Mouse (Mus musculus): ENCODE results near the gene Olfr24. TPM values are rescaled to one million over a fixed set of nuclear protein-coding genes. Genes with fewer than 3 reads are reported as not detected.
"Not testable (repeated sequence)": the region's sequence is repeated elsewhere in the genome, so short reads cannot be mapped to it uniquely, and the experiment has no call there.

The Olfr24 gene
- total RNA-seq (2015) = not detected in 2 replicates
- not detected in 2 replicates for total RNA-seq (2017)

DNA sequence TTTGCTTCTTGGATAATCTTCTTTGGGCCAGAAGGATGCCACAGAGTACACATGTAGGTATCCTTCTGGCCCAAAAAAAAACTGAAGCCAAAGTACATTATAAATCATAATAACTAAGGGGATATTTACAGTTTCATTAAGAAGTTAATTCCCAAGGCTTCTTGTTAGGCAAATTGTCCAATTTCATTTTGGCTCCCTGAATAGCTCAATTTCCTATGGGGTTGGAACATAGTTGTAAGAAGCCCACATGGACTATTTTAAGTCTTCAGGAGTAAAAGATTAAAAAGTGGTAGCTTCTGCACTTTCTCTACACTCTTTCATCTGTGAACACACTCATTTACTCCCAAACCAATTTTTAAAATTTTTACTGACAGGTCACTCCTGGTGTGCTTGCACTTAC lies at the start of gene Olfr24:
TSS of gene Olfr24 (minus strand) at position 101 of the 400 bp plus-strand sequence.
- no peak for ATAC-seq (ENCODE audit: poor library complexity, severe bottlenecking)

DNA sequence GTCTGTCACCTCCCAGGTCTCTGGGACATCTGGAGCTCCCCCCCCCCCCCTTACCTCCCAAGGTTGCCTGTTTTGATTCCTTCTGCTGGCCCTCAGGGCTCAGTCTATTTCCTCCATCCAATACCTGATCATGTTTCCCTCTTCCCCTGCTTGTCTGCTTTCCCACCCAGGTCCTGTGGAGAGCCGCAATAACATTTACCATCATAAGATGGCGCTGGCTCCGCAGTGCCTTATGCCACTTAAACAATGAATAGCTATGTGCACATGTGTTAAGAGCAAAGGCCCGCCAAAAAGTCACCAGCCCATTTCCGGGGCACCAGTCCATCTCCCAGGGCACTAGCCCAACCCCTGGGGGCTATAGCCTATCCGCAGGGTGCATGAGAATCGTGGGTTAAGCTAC lies 21.5 kb upstream of the Olfr24 start:
- ATAC-seq (ENCODE audit: poor library complexity, severe bottlenecking) = no peak

DNA sequence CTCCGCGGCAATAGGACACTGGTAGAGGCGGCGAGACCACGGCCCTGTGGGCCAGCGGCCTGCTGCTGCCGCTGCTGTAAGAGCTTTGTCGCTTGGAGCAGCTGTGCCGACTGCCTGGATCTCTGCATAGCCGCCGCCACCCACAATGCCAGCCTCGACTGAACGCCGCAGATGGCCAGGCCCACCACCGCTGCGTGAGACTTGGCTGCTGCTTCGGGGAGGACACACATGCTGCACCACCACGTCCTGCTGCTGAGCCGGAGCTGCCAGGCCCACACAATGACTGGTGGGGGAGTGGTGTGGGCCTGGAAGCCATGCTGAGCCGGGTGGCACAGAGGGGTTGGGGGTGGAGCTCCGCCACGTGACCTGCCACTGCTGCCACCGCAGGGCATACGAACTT lies 15.7 kb upstream of the Olfr24 start:
- no peak for ATAC-seq (ENCODE audit: poor library complexity, severe bottlenecking)

DNA sequence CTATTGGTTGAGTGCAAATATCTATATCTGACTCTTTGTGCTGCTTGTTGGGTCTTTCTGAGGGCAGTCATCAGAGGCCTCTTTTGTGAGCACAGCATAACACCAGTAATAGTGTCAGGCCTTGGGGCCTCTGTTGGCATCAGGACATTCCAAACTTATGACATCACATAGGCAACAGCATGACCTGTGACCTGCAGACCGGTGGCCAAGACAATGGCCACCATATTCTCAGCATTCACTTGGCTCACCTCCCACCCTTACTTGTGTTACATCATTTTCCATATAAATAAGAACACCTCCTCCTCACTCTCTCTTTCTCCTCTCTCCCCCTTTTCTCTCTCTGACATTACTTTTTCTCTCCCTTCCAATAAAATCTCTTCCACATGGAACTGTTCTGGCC lies 15.2 kb upstream of the Olfr24 start:
- ATAC-seq (ENCODE audit: poor library complexity, severe bottlenecking) = no peak

DNA sequence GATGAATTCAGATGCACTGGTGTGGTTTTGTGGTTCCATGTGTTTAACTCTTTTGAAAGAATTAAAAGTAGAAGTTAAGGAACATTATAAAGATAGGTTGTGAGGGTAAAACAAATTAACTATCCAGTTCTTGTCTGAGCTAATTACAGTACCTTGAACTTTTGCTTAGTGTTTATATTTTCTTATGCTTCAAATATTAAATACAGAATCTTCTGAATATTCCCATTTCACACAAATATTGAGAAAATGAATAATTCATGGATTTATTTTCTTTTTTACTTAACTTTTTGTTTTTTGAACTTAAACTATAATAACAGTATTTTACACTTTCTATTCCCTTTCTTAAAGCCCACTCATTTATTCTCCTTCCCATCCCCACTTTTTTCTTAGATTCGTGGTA lies 8.2 kb downstream of the Olfr24 start:
- no peak for ATAC-seq (ENCODE audit: poor library complexity, severe bottlenecking)

DNA sequence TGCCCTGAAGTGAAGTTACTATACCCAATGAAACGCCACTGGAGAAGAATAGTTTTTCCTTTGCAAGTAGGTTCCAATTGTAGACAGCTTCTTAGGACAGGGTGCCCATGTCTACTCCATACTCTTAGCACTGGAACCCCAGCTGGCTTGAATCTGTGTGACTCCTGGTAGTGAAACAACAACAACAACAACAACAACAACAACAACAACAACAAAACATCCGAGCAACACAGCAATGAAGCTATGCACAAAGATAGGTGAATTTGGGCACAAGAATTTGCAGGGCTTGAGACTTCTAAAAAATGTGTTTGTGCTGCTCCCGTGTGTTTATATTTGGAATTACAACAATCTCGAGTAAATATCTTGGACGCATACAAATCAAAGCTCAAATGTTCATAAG lies 19.2 kb downstream of the Olfr24 start:
- no peak for ATAC-seq (ENCODE audit: poor library complexity, severe bottlenecking)

DNA sequence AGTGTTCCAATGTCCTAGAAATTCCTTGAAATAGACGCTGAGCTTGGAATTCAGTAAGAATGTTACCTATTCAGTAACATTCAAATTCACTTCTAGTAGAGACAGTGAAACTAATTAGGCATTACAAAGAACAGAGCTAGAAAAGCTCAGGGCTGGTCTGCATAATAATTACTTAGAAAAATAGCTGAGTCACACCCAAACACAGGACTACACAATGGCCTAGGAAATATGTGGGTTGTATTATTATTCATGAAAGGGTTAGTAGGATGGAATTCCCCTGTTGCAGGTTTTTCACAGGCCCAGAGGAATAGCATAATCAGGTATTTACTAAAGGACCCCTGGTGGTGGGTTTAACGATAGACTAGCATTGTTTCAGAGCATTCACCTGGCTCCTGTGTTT lies 29.6 kb downstream of the Olfr24 start:
- not testable (repeated sequence) for ATAC-seq (ENCODE audit: poor library complexity, severe bottlenecking)

DNA sequence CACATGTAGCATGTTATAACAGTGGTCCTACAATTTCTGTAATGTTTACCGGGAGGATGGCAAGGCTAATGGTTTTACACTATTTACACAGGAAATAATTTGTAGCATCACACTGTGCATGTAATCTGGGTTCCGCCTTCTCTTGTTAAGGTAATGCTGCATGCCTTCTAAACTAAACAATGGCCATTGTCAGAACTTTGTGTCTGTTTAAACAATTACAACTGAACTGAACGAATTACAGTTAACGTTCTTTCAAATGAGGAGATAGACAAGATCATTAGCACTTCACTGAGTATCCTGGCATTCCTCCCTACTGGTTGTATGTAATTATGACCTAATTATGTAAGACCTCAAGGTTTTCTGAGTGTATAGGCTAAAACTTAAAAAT lies 41.1 kb downstream of the Olfr24 start:
- no peak for ATAC-seq (ENCODE audit: poor library complexity, severe bottlenecking)

DNA sequence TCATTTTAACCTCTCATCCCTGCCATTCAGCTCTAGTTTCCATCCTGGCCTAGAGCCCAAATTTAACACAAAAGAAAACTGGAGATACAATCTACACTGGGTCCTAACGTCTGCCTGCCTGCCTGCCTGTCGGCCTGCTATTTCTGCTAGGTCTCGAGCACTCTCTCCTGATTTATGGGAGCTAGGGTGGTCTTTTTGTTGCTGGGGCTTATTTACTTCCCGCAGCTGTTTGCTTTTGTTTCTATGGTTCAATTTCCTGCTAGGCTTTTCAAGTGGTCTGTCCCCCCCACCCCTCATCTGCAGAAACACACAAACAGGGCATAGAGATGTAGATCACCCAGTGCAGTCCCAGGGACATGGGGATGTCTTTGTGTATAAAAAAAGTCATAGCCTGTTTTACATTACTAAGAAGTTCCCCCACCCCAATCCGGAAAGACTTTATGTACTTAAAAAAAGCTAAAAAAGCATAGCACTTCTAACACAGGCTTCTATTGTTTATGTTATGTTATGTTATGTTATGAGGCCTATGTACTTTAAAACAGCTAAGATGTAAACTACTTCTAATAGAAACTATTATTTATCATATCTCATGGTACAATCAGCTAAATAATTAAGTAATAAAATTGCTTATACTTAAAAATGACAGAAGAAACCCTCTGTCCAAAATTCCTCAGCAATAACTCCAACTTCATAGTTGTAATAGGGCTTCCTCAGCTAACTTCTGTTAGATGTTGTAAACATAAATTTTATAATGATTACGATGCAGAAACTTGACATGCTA lies 41.7 kb downstream of the Olfr24 start:
- ATAC-seq (ENCODE audit: poor library complexity, severe bottlenecking) = no peak

DNA sequence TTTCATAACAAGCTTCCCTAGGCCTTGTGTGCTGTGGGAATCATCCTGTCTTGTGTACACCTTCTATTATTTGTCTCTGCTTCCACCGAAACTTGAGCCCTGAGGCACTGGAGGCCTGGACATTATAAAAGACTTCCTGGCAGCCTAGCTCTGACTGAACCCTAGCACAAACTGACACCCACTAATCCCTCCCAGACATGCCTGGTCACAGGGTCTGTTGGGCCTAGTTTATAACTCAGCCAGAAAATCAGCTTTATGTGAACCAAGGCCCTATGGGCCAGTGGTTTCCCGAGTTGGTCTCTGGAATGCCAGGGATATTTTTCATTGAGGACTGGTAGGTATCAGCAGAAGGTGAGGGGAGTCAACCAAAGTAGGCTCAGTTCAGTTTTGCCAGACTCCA lies 42.8 kb downstream of the Olfr24 start:
- ATAC-seq (ENCODE audit: poor library complexity, severe bottlenecking) = no peak

DNA sequence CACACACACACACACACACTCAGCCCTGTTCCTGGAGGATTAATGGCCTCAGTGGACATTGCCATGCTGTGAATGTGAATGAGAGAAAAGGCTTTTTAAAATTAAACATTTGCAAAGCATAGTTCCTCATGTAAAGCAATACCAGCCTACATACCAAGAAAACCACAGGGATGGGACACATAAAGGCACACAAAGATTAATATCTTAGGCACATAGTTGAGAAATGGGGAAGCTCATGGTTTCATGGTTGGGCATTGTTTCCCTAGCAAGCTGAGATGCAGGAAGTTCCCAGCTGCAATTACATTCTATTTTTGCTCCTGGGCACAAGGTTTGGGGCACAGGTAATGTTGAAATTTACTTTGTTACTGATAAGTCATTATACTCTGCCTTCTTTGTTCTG lies 58.2 kb downstream of the Olfr24 start:
- ATAC-seq (ENCODE audit: poor library complexity, severe bottlenecking) = peak; percentile 47; the same call in 1 of the 2 replicates

Other genes with a start within 250 kb of the Olfr24 start
- not detected in 2 replicates for gene Muc16, start 89.5 kb downstream of the Olfr24 start, total RNA-seq (2015)
- gene Muc16, start 89.5 kb downstream of the Olfr24 start, total RNA-seq (2017) = not detected in 2 replicates
- gene Olfr828, start 55.5 kb upstream of the Olfr24 start, total RNA-seq (2015) = not detected in 2 replicates
- not detected in 2 replicates for gene Olfr828, start 55.5 kb upstream of the Olfr24 start, total RNA-seq (2017)
- gene Olfr829, start 90.9 kb upstream of the Olfr24 start, total RNA-seq (2015) = not detected in 2 replicates
- gene Olfr829, start 90.9 kb upstream of the Olfr24 start, total RNA-seq (2017) = not detected in 2 replicates
- not detected in 2 replicates for gene Olfr830, start 110.7 kb upstream of the Olfr24 start, total RNA-seq (2015)
- not detected in 2 replicates for gene Olfr830, start 110.7 kb upstream of the Olfr24 start, total RNA-seq (2017)
- not detected in 2 replicates for gene Olfr832, start 173.1 kb upstream of the Olfr24 start, total RNA-seq (2015)
- not detected in 2 replicates for gene Olfr832, start 173.1 kb upstream of the Olfr24 start, total RNA-seq (2017)
- not detected in 2 replicates for gene Olfr834, start 224.0 kb upstream of the Olfr24 start, total RNA-seq (2015)
- gene Olfr834, start 224.0 kb upstream of the Olfr24 start, total RNA-seq (2017) = not detected in 2 replicates

All from megakaryocyte, adult 5-6 weeks (primary cell).